Comparison of ENCODE assay signal across 9 mouse cellular contexts in genomic region chr3:153806077-153806772, GRCm38 (mm10). TPM values are rescaled to one million over a fixed set of nuclear protein-coding genes. Genes with fewer than 3 reads are reported as not detected.
DNase-seq lines count a peak whose midpoint lies in the region; ATAC-seq and TF ChIP-seq lines count a peak whose summit lies in the region.
"Had no signal": no experiment of that assay in that cellular context is flagged by ENCODE, and none has a peak within 500 bp of the region (broad histone marks: within the 10 kb centered on the region; RNA-seq: fewer than 3 reads in every experiment).

No protein-coding gene starts in this region.

- peak; percentile 81 for DNase-seq in Muller cell, postnatal 12 days (ENCODE audit: inconsistent ontology term)
- DNase-seq in cerebellum, adult 9-11 months = peak; percentile 86
- peak; percentile 91 to 98 for DNase-seq in frontal cortex, adult 2 months (ENCODE audit: extremely low spot score in 1 of 2, low spot score in 1 of 2)
- DNase-seq in hindbrain, embryonic 10.5 days (ENCODE audit: low spot score) = peak; percentile 93
- DNase-seq in layer of hippocampus, adult 8-10 months (ENCODE audit: low spot score in 2 of 2) = peak; percentile 92 to 98
- peak; percentile 98 for DNase-seq in lung, embryonic 14.5 days
- DNase-seq in ovary, postnatal 14 days (ENCODE audit: low spot score) = peak; percentile 86
- peak; percentile 79 for DNase-seq in thymus, postnatal 0 days (ENCODE audit: low spot score)

- H3K9ac ChIP-seq in lung, embryonic 14.5 days = no peak overlapping the region

- peak overlapping the region; percentile 57; the same call in 1 of the 2 replicates for H3K27ac ChIP-seq in hindbrain, embryonic 10.5 days
- H3K27ac ChIP-seq in lung, embryonic 14.5 days (ENCODE audit: low read depth) = no peak overlapping the region

- no peaks in the 10 kb centered on the region for H3K36me3 ChIP-seq in hindbrain, embryonic 10.5 days
- H3K36me3 ChIP-seq in lung, embryonic 14.5 days (ENCODE audit: insufficient read depth) = no peaks in the 10 kb centered on the region

- H3K4me3 ChIP-seq in hindbrain, embryonic 10.5 days = no peak overlapping the region
- no peak overlapping the region for H3K4me3 ChIP-seq in lung, embryonic 14.5 days (ENCODE audit: low read depth, low read length)

- WGBS in hindbrain, embryonic 10.5 days = 38% methylated on average over 14 of the region's 14 CpGs
- WGBS in lung, embryonic 14.5 days = 24% methylated on average over 14 of the region's 14 CpGs

- peak overlapping the region; percentile 41 for H3K4me2 ChIP-seq in lung, embryonic 14.5 days

- no peaks in the 10 kb centered on the region for H3K9me3 ChIP-seq in hindbrain, embryonic 10.5 days
- no peaks in the 10 kb centered on the region for H3K9me3 ChIP-seq in lung, embryonic 14.5 days (ENCODE audit: low read depth, low read length)

- TF ChIP-seq CTCF in lung, embryonic 14.5 days (IDR thresholded peaks at IDR 0.05; ENCODE audit: low read depth) = peak; percentile 97

- H3K27me3 ChIP-seq in hindbrain, embryonic 10.5 days (ENCODE audit: insufficient read depth, poor library complexity, severe bottlenecking) = no peaks in the 10 kb centered on the region
- no peaks in the 10 kb centered on the region for H3K27me3 ChIP-seq in lung, embryonic 14.5 days (ENCODE audit: insufficient read depth, low read length)

- peaks cover 15% of the 10 kb centered on the region for H3K4me1 ChIP-seq in hindbrain, embryonic 10.5 days (replicated peaks)
- H3K4me1 ChIP-seq in lung, embryonic 14.5 days (ENCODE audit: insufficient read depth) = 0 out of 2 replicates have a peak, but pooled peaks cover 6% of the 10 kb centered on the region

- ATAC-seq in lung, embryonic 14.5 days (ENCODE audit: insufficient read depth) = peak; percentile 93

RNA-seq across cellular contexts. Expression of gene Asb17, which starts 37.8 kb away (rescaled TPM):
- not detected in 2 replicates for polyA plus RNA-seq in frontal cortex, adult 2 months (2012; rRNA removed)
- 0.39 and 0.65 TPM in 2 replicates for polyA plus RNA-seq in hindbrain, embryonic 10.5 days (2016; fragmentation: Nextera tagmentation; extraction: Ambion mirVana)
- total RNA-seq in layer of hippocampus, adult 8-10 months (2022) = not detected
- polyA plus RNA-seq in lung, embryonic 14.5 days (2014; fragmentation: Nextera tagmentation; extraction: Ambion mirVana) = 0.09 TPM in 1 of 2 replicates, not detected in the other
- not detected in 2 replicates for polyA plus RNA-seq in thymus, postnatal 0 days (2015; fragmentation: Nextera tagmentation; extraction: Ambion mirVana)
- total RNA-seq: neutrophil, adult 5-6 weeks had no signal
